Mouse (Mus musculus): ENCODE measurements around the gene Fgg.
A peak's percentile ranks its signal among the peaks of the same experiment; 100 is the strongest.

Gene Fgg

DNA sequence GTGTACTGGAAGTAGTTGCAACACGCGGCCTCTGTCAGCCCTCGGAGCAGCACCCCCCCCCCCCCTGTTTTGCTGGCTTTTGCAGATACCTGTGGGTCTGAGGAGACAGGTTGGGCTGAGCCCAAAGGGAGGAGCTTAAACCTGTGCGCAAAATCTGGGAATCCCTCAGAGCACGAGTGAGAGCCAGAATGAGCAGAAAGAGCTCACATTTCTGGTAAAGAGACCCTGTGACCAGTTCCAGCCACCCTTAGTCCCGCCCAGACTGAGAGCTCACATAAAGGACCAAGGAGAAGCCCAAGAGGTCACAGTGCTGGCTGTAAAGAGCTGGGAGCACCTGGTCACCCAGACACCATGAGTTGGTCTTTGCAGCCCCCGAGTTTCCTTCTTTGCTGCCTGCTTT lies at the start of gene Fgg:
Gene Fgg (plus strand): TSS at position 168 of the 400 bp plus-strand sequence.
- DNase-seq, result no peak

DNA sequence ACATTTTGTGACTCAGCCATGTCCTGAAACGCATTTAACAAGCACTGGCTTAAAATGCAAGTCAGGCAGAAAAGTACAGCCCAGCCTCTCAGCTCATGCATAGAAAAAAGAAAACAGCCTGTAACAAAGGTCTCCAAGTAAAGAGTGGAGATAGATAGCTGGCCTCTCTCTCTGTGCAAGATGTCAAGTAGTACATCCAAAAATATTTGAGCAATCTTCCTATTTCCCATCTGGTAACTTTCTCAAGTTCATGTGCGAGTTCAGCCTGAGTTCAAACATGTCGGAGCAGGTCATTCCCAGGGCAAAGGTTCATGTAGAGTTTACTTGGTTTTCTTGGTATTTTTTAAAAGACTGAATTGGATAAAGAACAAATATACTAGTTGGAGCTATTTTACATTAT lies 36.5 kb upstream of the Fgg start:
- DNase-seq, result no peak

DNA sequence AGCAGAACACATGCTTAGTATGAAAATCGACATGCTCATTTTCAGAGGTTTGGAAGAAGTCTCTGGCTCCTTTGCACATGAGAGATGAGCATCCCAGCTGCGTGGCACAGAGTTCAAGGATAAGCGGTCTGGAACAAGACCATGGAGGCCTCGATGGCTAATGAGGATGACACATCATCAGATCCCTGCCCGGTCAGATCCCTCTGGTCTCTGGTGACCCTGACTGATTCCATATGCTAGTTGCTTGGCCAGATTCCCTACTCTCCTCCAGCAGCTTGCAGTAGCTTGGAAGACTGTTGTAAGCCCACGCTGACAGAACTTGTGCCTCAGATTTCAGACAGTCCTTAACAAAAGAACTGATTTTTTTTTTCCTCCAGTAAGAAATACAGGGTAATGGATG lies 26.7 kb upstream of the Fgg start:
- no peak for DNase-seq

DNA sequence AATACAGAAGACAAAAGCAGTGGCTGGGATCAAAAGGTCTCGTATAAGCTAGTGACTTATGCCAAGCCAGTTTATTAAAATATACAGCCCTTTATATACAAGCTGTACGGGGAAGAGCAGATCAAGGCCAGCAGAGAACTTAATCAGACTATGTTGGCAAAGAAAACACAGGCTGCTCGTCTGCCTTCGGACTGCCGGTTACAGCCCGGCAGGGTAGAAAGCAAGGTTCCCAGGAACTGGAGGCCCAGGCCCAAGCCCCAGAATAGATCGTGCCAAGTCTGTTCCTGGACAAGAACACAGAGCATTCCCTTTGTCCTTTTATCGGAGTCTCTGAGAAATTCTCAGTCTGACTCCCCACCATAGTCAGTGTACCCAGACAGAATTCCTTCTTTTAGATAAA lies 25.7 kb upstream of the Fgg start:
- no peak for DNase-seq

DNA sequence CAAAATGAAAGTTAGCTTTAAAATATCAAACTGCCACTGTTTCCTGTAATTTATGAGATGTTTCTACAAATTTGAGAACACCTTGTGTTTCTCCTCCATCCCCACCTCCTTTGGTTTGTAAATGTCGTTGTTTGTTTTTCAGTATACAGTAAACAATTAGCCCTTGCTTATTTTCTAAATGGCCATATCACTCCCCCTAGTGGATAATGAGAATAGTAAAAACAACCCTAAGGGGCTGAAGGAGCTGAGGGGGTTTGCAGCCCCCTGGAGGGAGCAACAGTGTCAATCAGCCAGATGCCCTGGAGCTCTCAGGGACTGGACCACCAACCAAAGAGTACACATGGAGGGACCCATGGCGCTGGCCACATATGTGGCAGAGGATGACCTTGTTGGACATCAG lies 22.7 kb upstream of the Fgg start:
- no peak for DNase-seq

DNA sequence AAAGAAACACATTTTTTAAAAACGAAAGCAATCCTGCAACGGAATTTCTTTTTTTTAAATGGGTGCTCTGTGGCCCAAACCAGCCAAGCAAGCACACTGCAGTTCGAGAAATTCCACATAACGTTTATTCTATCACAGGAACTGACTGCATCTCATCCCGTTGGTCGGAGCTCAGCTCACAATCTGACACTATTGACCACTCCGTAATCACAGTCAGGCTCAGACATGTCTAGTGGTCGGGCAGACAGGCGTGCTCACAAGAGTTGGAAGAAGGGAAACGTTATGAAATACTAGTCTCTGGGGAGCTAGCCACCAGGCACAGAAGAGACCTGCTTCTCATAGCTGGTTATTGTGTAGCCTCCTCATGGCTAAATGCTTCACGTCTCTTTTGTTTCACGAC lies 15.6 kb upstream of the Fgg start:
- no peak for DNase-seq

DNA sequence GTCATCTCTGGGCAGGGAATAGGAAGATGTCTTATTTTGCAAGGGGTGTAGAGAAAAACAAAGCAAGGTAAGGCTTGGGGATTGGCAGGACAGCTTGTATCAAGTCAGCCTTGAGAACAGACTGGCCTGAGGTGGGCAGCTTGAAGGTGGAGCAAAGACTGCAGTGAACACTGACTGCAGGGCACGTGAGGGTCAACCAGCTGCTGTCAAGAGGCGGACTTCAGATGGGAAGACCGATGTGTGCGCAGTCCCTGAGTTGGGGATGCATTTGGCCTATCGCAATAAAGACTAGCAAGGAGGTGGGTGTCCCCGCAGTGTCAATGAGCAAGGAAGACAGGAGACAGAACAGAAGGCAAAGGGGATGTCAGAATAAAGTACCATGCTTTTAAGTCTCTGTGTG lies 14.6 kb upstream of the Fgg start:
- DNase-seq, result no peak

DNA sequence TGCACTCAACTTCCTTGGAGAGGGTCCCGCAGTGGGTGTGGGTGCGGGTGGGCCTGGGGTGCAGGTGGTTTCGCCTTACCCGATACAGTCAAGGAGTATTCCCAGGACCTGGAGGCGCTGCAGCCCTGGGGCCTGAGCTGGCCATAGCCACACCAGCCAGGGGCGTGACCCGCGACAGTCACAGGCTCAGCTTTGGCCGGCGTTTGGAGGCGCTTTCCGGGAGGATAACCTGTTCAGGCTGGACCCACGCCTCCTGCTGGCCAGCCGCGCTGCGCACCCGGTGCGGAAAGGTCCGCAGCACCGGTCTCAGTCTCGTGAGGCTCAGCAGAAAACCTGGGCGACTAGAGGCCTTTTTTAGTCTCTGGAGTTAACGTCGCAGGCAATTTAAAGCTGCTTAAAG lies 12.2 kb upstream of the Fgg start:
- peak; percentile 23 to 65 for DNase-seq

DNA sequence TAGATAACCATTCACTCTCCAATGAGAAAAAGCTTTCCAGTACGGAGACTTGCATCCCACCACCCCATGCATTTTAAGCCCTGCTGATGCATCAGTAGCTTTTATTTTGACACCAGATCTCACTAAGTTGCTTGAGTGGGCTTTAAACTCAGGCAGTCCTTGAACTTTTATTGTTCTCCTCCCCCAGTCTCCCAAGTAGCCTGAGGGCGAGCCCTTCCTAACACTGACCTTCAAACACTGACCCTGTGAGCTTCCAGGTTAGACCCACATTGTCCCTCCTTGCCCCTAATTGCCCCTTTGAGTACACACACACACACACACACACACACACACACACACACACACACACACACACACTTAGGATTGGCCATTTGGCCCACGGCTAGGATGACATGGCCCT lies 10.9 kb upstream of the Fgg start:
- DNase-seq, result no peak

DNA sequence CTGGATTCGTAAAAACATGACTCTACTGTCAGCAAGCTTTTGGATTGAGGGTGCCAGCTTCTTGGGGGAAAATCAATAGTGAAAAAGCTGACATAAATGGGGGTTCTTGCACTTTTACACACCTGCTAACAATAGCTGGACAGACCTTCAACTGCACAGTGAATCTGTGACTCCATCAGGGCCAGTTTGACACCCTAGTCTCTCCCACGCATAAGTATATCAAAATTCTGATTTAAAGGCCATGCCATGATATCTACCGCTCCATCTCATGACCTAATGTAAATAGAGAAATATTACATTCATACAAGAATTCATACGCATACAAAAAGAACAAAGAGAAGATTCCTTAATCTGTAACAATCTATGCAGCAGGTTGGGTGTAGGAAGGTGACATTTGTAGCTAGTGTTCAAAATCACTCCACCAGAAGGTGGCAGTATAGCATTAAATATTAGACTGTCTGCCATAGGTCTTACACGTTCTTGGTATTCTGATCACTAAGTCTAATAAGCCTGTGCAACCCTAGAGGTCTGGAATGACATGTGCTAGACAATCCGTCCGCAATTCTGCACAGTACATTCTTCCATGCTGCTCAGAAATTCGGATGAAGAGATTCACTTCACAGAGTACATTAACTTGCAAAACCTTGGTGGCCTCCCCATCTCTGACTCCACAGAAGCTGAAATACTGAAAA lies 8.6 kb upstream of the Fgg start:
- peak; percentile 34 to 48 for DNase-seq

DNA sequence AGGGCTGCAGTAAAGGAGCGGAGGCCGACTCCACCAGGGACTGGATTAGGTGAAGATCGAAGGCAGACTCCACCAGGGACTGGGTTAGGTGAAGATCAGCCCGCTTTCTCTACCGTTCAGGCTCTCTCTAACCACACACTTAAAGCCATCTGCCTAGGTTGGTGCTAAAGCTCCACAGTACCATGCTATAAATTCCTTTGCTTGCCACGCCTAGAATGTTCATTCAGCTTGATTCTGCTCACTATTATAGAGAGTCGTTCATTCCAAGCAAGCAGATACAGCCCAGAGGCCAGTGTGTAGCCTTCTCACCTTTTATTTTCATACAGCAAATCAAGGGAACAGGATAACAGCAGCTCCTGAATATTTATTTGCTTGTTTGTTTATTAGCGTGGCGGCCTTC lies 7.5 kb upstream of the Fgg start:
- DNase-seq, result no peak

DNA sequence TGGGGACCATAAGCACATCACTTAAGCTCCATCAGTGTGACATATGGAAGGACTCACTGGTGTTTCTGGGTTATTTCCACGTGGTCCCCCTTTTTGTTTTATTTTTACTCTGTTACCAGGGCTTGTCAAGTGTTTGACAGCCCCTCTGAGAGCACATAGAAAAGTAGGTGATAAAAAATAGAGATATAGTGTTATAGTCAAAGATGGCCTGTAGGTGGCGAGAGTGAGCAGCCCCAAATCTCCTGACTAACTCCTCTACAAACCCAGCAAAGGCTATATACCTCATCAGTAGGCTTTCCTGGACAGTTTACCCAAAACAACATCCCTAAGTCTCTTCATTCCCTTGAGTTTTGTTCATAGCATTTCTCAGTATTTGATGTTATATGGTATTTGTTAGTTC lies 5.3 kb upstream of the Fgg start:
- DNase-seq, result peak in 1 of 2 experiments; percentile 31

DNA sequence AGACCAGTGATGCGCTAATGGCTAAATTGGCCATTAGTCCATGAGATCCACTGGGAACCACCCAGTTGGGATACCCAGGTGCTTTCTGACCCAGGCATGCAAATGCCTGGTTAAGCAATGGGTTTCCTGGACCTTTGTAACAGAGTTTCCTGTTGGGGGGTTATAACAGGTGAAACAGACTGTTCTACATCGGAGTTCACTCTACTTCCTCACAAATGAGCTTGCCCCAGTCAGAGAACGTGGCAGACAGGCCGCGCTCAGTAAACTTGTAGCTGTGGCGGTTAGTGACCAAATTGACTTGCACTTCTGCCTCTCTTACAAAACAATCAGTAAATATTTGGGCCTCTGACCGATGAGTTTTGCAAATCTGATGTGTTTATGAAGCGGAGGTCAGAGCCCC lies 4.5 kb upstream of the Fgg start:
- no peak for DNase-seq

DNA sequence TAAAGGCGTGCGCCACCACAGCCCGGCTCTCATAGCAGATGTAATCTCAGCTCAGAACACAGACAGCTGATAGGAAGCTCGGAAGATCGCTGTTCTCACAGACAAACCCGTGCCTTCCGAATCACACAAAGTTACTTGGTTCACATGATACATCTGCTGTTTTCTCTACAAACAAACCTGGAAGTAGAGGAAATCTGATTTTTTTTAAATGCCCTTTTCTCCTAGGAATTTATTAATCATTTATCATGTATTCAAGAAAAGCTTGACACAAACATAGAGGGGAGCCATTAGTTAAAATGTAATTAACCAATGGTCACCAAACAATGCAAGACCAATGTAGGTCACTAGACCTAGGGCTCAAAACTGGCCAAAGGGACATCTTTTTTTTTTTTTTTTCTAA lies 2.7 kb upstream of the Fgg start:
- DNase-seq, result no peak

DNA sequence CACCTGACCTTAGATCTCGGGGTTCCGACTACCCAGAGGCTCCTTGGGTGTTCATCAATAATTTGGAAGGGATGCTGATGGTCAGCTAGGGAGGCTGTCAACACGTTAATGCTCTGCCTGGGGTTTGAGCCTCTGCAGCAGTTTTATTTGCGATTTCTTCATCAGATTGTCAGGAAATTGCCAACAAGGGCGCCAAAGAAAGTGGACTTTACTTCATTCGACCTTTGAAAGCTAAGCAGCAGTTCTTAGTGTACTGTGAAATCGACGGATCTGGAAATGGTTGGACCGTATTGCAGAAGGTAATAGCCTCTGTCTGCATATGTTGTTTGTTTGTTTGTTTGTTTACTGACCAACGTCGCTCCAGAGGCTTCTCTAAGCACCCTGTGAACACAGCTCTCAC lies 2.8 kb downstream of the Fgg start:
- peak; percentile 48 to 60 for DNase-seq

DNA sequence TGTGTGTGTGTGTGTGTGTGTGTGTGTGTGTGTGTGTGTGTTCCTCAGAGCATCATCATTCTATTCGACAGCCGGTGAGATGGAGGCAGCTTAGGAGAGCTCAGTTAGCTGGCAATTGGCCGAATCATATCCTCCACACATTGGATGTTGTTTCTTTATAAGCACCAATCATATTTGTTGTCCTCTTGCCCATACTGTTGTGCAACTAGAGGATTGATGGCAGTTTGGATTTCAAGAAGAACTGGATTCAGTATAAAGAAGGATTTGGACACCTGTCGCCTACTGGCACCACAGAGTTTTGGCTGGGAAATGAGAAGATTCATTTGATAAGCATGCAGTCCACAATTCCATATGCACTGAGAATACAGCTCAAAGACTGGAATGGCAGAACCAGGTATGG lies 3.6 kb downstream of the Fgg start:
- DNase-seq, result no peak

DNA sequence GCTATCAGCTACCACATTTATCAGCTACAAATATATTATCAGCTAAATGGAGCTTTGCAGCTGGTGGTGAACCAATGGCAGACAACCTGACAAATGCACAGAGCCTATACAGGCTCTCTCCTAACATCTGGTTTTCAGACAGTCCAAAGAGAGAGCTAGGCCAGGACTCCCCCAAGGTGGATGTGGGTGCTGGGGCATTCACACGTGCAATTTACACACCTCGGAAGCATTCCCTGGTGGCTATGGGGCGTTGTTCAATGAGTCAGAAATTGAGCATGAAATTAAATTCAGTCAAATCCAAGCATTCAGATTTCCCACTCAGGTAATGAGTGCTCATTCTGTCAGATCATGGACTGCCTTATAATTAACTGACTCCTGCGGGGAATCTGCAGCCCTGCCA lies 4.0 kb downstream of the Fgg start:
- no peak for DNase-seq

DNA sequence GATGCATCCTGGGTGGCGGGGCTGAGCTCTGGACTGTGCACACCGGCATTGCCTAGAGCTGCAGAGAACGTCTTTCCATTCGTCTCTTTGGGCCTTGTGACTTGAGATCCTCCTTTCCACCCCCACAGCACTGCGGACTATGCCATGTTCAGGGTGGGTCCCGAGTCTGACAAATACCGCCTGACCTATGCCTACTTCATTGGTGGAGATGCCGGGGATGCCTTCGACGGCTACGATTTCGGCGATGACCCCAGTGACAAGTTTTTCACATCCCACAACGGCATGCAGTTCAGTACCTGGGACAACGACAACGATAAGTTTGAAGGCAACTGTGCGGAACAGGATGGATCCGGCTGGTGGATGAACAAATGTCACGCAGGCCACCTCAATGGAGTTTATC lies 5.1 kb downstream of the Fgg start:
- no peak for DNase-seq

DNA sequence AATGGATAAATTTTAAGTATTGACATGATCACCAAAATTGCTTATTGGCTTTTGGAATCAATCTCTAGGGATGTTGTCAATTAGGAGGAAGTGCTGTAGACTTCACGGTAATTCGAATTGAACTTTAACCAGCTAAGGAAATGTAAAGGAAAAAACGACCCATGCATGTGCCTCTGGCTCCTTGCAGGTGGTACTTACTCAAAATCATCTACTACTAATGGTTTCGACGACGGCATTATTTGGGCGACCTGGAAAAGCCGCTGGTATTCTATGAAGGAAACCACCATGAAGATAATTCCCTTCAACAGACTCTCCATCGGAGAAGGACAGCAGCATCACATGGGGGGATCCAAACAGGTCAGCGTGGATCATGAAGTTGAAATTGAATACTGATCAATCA lies 6.4 kb downstream of the Fgg start:
- no peak for DNase-seq

DNA sequence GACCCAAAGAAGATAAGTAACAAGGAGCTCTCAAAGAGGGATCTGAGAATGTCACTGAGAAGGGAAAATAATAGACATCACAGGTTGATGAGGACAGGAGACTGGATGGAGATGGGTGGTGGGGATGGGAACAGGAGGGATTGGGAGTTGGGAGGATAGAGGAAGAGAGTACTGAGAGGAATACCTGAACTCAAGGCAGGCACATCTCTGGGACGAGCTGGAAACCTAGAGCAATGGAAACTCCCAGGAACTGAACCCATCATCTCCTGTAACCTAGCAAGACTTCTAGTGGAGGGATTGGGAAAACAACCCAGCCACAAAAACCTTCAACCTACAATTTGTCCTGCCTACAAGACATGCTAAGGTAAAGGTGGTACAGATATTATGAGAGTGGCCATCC lies 8.7 kb downstream of the Fgg start:
- DNase-seq, result no peak

DNA sequence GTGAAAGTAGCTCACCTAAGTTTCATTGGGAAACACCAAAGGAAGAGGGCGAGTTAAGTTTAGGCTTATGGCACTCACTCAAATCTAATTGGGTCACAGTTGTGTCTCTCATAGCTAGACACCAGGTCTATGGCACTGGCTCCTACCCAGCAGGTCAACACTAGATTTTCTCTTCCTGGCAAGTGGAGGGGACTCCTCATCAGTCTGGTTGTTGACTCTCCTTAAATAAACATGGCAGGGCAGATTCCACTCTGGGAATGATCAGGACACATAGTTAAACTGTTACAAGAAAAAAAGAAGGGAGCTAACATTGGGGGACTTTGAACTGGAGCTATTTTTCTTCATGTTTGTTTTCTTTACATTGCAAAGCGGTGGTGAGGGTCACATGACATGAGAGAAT lies 12.9 kb downstream of the Fgg start:
- peak in 1 of 2 experiments; percentile 55 for DNase-seq

DNA sequence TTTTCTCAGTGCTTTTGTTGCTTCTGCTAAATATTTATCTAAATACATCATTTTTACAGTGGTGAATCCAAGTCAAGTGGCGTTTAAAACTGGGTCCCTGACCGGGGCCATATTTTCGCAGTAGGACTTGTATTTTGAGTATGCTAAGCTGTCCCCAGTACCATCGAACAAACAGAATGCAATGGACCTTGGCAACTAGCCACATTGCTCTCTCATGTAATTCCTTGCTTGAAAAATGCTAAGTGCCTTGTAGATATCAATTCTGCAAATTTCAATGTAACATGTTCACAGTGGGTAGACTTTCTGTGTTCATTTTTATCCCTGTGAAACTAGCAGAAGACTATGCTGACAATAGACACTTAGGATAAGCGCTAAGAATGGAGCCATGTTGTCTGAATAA lies 13.7 kb downstream of the Fgg start:
- no peak for DNase-seq

DNA sequence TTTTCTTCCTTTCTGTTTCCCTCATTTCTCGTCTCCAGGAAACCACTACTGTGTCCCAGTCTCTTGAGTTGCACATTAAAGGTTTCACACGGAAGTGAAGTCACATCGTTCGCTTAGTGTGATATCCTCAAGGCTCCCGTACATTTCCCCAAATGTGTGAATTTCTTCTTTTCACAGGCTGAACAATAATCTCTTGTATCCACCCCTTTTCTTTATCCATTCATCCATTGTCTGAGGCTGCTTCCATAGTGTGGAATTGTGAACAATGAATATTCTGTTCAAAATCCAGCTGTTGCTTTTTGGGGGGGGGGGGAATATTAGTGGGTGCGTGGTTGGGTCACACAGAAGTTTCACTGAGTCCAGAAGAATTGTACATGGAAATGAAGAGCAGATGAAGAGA lies 17.5 kb downstream of the Fgg start:
- no peak for DNase-seq

DNA sequence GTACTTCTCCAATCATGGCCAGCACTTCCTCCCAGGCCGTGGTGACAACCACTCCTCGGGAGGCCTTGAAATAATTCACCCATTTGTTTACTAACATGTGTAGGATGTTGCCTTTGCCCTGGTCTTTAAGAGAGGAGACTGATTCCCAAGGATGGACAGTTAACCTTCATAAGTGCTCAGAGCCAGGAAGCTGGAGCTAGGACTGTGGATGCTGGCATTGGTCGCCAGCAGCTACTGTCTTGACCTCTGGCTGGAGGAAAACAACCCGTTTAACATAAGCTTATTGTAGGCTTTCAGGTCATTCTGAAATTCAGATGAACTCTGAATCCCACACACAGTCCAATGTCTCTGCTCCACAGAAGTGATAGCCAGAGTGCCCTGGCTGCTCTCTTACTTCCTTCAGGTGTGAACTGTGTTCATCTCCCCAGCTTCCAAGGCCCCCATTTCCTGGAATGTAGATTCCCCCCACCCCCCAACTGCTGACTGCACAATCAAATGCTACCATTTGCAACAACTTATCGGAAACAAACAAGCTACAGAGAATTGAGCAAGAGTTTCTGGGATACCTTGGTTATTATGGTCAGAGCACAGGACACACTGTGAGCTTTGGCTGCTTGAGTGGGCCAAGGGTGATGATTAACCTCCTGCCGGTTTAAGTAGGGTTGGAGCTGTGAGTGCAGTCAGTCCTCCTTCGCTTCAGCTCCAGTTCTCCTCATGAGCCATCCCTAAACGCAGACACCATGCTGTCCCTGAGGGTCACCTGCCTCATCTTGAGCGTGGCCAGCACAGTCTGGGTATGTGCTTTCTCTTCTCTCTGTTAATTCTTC lies 18.2 kb downstream of the Fgg start, which contains the start of gene Fga:
Gene Fga (plus strand): TSS at position 602 of the 827 bp plus-strand sequence.
- peak; percentile 65 to 67 for DNase-seq

All from kidney, adult 8-10 months (tissue).